ENCODE assay signal across 12 mouse cellular contexts in genomic region chr11:45440937-45441720, GRCm38 (mm10).
"Had no signal": no experiment of that assay in that cellular context is flagged by ENCODE, and none has a peak within 500 bp of the region (broad histone marks: within the 10 kb centered on the region; RNA-seq: fewer than 3 reads in every experiment).

No protein-coding gene starts in this region.

- H3K9ac ChIP-seq: liver, embryonic 15.5 days; lung, embryonic 14.5 days; midbrain, embryonic 12.5 days had no signal

- H3K27ac ChIP-seq: kidney, postnatal 0 days; liver, embryonic 15.5 days; midbrain, embryonic 12.5 days had no signal

- DNase-seq: kidney, adult 8-10 months; kidney, postnatal 36 days; layer of hippocampus, adult 9-11 months; layer of hippocampus, postnatal 36 days; lung, embryonic 14.5 days; lung, postnatal 10 days; right cerebral cortex, postnatal 14 days; thymus, postnatal 36 days had no signal

- H3K4me3 ChIP-seq: liver, embryonic 15.5 days; midbrain, embryonic 12.5 days had no signal

- H3K36me3 ChIP-seq: liver, embryonic 15.5 days; midbrain, embryonic 12.5 days had no signal

- H3K9me3 ChIP-seq: liver, embryonic 15.5 days; midbrain, embryonic 12.5 days had no signal

- H3K27me3 ChIP-seq: liver, embryonic 15.5 days; midbrain, embryonic 12.5 days had no signal

- H3K4me2 ChIP-seq: liver, embryonic 15.5 days; lung, embryonic 14.5 days; midbrain, embryonic 12.5 days had no signal

- H3K4me1 ChIP-seq: liver, embryonic 15.5 days; midbrain, embryonic 12.5 days had no signal

- ATAC-seq: intestine, postnatal 0 days had no signal
